Mouse (Mus musculus) megakaryocyte, embryonic 14.5 days (primary cell): ENCODE measurements around the gene Brwd1.

Experiments
- FLI1 ChIP-seq: IDR thresholded peaks from 2 replicates; pipeline ENCODE4 v1.6.1; 2012; ENCODE audit warnings: low read length, inconsistent platforms, mixed read lengths
- GATA1 ChIP-seq: IDR thresholded peaks from 3 replicates; pipeline ENCODE4 v1.6.1; 2012; ENCODE audit warnings: mixed read lengths, low read length, inconsistent platforms, borderline replicate concordance

GRCm38 (mm10) chr16:96127657-96128344 is 45.5 kb upstream of the Brwd1 start, which contains the start of gene Hmgn1:
- TF ChIP-seq GATA1 (no peak), FLI1 (no peak)
